Mouse (Mus musculus): ENCODE measurements at regions not wholly inside any gene's neighbourhood (a gene's known extent, or its start where the extent isn't known, plus 50 kb on each side); places are given as distances from the start of the nearest gene placed in this dataset.

GRCm38 (mm10) chr15:90140966-90141365 lies 83.1 kb upstream of the Alg10b start:
- no peak overlapping the region for H3K27ac ChIP-seq (ENCODE audit: low read depth)
- H3K4me3 ChIP-seq (ENCODE audit: low read depth, low read length), result no peak overlapping the region
- DNase-seq (no peak), ATAC-seq (ENCODE audit: insufficient read depth) (no peak)
- H3K27me3 ChIP-seq (ENCODE audit: insufficient read depth, low read length), result no peaks in the 10 kb centered on the region
- 49% methylated on average over 5 of the region's 5 CpGs for WGBS
- H3K9me3 ChIP-seq (ENCODE audit: low read depth, low read length), result no peaks in the 10 kb centered on the region
- no peak overlapping the region for H3K9ac ChIP-seq
- TF ChIP-seq CTCF (IDR thresholded peaks at IDR 0.05; ENCODE audit: low read depth), result no peak
- H3K4me1 ChIP-seq (ENCODE audit: insufficient read depth), result no peaks in the 10 kb centered on the region
- no peaks in the 10 kb centered on the region for H3K36me3 ChIP-seq (ENCODE audit: insufficient read depth)
- H3K4me2 ChIP-seq, result no peak overlapping the region

- no peaks in the 10 kb centered on the region for H3K27me3 ChIP-seq (ENCODE audit: insufficient read depth, low read length)
- ATAC-seq (ENCODE audit: insufficient read depth), result no peak
- no peaks in the 10 kb centered on the region for H3K9me3 ChIP-seq (ENCODE audit: low read depth, low read length)
- no peak overlapping the region for H3K4me2 ChIP-seq
- H3K9ac ChIP-seq, result no peak overlapping the region
- no peaks in the 10 kb centered on the region for H3K36me3 ChIP-seq (ENCODE audit: insufficient read depth)
- H3K4me3 ChIP-seq (ENCODE audit: low read depth, low read length), result no peak overlapping the region
- H3K27ac ChIP-seq (ENCODE audit: low read depth), result no peak overlapping the region
- H3K4me1 ChIP-seq (ENCODE audit: insufficient read depth), result no peaks in the 10 kb centered on the region
- no peak for TF ChIP-seq CTCF (IDR thresholded peaks at IDR 0.05; ENCODE audit: low read depth)
- no peak for DNase-seq
Observed at GRCm38 (mm10) chr15:90148663-90149062, 75.4 kb upstream of the Alg10b start.

- H3K27me3 ChIP-seq (ENCODE audit: insufficient read depth, low read length), result no peaks in the 10 kb centered on the region
- DNase-seq, result no peak
- 81% methylated on average over 10 of the region's 10 CpGs for WGBS
- H3K4me3 ChIP-seq (ENCODE audit: low read depth, low read length), result no peak overlapping the region
- no peaks in the 10 kb centered on the region for H3K36me3 ChIP-seq (ENCODE audit: insufficient read depth)
- H3K9me3 ChIP-seq (ENCODE audit: low read depth, low read length), result no peaks in the 10 kb centered on the region
- H3K4me2 ChIP-seq, result no peak overlapping the region
- no peak overlapping the region for H3K9ac ChIP-seq
- no peak overlapping the region for H3K27ac ChIP-seq (ENCODE audit: low read depth)
- TF ChIP-seq CTCF (IDR thresholded peaks at IDR 0.05; ENCODE audit: low read depth), result no peak
- ATAC-seq (ENCODE audit: insufficient read depth), result no peak
- H3K4me1 ChIP-seq (ENCODE audit: insufficient read depth), result no peaks in the 10 kb centered on the region
Observed at GRCm38 (mm10) chr15:90153821-90154560, 70.1 kb upstream of the Alg10b start.
